Mouse (Mus musculus): ENCODE results near the gene Aoah. TPM values are rescaled to one million over a fixed set of nuclear protein-coding genes. Genes with fewer than 3 reads are reported as not detected.

Gene Aoah
- total RNA-seq (2021), result 1 to 10 TPM; 1.7 to 3.2 TPM
- long read RNA-seq, experiment 1, partial matches to known transcripts, result 0 of 4 reads
- long read RNA-seq, experiment 1, other reads (novel, unspliced or antisense), result 3 of 4 reads
- long read RNA-seq, experiment 2, partial matches to known transcripts, result 0 of 3 reads
- long read RNA-seq, experiment 2, other reads (novel, unspliced or antisense), result 1 of 3 reads

DNA sequence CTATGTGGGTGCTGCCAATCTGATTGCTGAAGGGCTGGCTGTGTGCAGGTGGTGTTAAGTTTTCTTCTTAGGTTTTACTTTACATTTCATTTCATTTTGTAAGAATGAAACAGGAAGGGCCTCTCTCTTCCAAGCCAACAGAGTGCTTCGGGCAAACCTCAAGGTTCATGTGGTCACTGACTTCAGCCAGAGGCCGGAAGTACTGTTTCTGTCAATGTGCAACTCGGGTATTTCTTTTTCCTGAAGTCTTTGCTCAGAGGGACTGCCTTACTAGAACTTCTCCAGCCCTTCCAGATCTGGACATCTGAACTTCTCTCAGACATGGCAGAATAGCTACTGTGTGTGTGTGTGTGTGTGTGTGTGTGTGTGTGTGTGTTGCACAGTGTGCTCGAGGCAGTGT is at the start of gene Aoah:
Aoah (plus strand) TSS at position 213 of the 400 bp plus-strand sequence.
- no peak for DNase-seq (ENCODE audit: low spot score in 2 of 2)

DNA sequence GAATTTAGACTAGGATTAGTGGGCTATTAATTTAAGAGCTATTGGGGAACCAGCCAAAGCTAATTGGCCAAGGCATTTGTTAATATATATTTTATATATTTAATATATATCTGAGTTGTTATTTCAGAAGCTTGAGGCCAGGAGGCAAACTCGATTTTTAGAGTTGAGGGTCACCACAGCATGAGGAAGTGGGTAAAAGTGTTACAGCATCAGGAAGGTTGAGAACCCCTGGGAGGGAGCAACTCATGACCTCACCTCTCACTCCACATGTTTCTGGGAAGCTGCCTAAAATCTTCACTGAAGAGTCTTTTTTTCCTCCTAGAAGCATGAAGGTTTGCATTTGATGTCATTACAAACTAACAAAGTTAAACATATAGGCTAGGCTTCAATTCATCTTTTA is 39.1 kb upstream of the Aoah start:
- DNase-seq (ENCODE audit: low spot score in 2 of 2), result no peak

DNA sequence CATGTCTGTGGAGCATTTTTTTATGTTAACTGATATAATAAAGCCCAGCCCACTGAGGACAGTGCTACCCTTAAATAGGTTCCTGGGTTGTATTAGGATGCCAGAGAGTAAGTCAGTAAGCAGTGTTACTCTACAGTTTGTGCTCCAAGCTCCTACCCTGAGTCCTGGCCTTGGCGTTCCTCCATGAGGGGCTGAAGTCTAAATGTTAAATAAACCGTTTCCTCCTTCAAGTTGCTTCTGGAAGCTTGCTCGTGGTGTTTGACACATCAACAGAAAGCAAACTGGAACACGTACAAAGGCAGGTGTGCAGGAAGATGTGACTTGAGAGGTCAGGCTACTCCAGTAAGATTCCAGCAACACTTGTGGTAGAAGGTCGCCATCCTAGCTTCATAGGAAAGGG is 10.3 kb upstream of the Aoah start:
- DNase-seq (ENCODE audit: low spot score in 2 of 2), result no peak

GRCm38 (mm10) chr13:20784060-20784459 is 9.9 kb upstream of the Aoah start:
- no peak for DNase-seq (ENCODE audit: low spot score in 2 of 2)

DNA sequence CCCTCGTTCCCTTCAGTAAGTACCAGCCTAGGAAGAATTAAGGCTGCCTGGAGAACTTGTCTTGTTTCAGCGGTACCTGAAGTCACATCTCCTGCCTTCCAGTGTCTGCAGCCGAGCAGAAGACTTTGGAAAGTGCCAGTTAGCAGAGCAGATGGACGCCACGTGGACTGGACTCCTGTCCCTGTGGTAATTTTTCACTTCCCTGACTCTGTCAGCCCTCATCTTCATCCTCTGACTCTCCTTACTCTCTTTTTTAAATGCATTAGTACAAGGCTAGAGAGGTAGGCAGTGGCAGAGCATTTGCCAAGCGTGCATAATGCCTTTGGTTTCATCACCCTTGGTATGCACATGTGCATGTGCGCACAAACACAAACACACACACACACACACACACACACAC is 8.0 kb upstream of the Aoah start:
- no peak for DNase-seq (ENCODE audit: low spot score in 2 of 2)

DNA sequence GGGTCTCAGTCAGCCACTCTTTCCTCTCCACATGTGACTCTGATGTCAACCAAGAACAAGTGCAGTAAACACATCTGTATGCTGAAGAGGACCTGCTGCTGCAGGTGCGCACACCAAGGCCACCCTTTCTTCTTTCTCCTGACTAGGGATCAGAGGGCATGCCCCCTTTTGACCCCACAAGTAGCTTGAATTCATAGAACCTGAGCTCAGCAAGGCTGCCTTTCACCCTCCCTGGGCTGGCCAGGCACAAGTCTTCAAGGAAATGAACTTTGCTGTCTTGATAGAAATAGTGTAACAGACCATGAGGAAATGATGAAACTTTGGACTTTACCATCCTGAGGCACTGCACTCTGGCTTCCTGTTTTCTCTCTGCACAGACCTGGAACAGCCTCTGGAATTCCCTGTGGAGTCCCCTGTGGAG is 7.1 kb upstream of the Aoah start:
- DNase-seq (ENCODE audit: low spot score in 2 of 2), result no peak

DNA sequence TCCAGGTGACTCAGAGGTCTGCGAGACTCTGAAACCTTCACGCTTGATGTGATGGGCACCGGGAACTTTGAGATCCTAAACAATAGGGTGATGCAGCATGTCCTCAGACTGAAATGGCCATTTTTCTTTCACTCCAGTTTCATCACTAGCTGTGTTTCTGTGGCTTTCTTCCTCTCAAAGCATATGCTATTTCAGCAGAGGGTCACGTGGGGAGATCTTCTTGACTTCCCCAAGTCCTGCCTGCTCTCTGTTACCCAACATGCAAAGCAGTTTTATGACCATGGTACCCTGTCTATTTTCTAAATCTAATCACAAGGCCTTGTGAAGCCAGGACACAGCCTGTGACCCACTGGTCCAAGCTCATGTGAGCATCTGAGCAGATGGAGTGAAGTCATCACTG is 6.0 kb upstream of the Aoah start:
- no peak for DNase-seq (ENCODE audit: low spot score in 2 of 2)

DNA sequence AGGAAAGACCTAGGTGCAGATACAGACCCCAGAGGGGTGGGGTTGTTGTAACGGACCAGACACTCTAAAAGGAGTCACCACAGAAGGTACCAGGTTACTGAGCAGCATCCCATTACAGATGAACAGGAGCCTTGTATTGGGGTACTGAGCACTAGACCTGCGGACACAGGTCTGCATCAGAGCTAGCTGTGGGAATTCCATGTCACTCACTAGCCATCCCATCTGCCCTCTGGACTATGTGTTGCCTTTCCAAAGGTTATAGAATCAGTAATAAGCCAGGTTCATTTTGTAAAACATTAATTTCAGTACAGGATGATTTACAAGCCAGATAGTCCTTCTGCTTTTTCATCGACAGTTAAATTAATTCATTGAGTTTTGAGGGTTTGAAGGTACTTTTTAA is 2.7 kb downstream of the Aoah start:
- DNase-seq (ENCODE audit: low spot score in 2 of 2), result no peak

- no peak for DNase-seq (ENCODE audit: low spot score in 2 of 2)
These were observed 4.6 kb downstream of the Aoah start for GRCm38 (mm10) chr13:20798536-20798935.

GRCm38 (mm10) chr13:20799772-20800171 is 5.9 kb downstream of the Aoah start:
- DNase-seq (ENCODE audit: low spot score in 2 of 2), result no peak

DNA sequence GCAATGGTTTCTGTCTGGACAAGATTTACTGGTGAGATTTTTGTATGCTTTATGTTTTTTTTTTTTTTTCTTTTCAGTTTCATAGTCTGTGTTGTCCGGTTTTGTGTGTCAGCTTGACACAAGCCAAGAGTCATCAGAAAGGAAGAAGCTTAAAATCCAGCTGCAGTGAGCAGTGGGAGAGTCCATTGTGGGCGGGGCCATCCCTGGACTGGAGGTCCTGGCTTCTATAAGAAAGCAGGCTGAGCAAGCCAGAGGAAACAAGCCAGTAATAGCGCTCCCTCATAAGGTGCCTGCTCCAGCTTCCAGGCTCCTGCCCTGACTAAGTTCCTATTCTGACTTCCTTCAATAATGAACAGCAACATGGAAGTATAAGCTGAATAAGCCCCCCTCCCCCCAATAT is 6.7 kb downstream of the Aoah start:
- no peak for DNase-seq (ENCODE audit: low spot score in 2 of 2)

GRCm38 (mm10) chr13:20811782-20812406 is 18.0 kb downstream of the Aoah start:
- DNase-seq (ENCODE audit: low spot score in 2 of 2), result no peak

DNA sequence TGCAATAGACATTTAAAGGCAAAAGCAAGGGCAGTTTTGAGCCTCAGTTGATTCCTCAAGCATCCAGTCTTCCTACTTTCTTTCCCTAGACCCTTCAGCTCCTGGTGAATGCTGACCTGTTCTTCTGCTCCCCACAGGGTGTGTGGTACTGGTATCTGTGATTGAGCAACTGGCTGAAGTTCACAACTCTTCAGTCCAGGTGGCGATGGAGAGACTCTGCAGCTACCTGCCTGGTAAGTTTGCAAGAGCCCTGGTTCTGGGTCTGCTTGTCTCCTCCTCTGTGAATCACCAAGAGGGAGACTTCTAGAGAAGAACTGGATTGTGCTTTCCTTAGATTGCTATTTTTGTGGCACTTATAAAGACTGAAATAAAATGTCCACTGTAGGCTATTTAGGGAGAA is 22.5 kb downstream of the Aoah start:
- no peak for DNase-seq (ENCODE audit: low spot score in 2 of 2)

GRCm38 (mm10) chr13:20820712-20821328 is 26.9 kb downstream of the Aoah start:
- DNase-seq (ENCODE audit: low spot score in 2 of 2), result no peak

- DNase-seq (ENCODE audit: low spot score in 2 of 2), result no peak
These were observed 34.8 kb downstream of the Aoah start for GRCm38 (mm10) chr13:20828728-20829127.

DNA sequence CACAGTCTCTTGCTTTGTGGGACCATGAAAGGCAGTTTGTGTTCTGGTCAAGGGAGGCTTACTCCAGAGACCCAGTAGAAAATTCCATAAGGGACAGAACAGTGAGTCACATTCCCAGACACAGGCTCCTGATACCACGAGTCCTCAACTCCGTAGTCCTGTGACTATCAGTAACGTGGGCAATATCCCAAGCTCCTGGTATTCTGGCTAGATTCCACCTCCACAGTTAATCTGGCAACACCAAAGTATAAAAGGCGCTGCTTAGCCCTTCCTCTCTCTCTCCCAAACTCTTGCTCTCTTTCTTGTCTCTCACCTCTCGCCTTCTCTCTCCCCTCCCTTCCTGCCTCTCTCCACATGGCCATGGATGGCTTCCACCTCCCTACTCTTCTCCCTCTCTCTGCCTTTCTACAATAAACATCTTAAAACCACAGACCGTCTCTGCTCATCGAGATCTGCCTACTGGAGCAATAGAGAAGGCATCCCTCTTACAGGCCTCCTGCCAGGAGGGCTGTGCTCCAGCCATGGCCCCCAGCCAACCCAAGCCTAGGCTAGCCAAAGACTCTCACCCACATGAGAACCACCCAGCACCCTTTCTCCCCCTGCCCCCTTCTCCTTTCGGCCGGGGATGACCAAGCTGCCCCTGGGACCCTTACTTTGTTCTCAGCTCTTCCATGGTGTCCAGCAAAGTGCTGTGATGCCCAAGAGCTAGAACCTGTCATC is 35.4 kb downstream of the Aoah start:
- no peak for DNase-seq (ENCODE audit: low spot score in 2 of 2)

- DNase-seq (ENCODE audit: low spot score in 2 of 2), result no peak
These were observed 62.0 kb downstream of the Aoah start for GRCm38 (mm10) chr13:20855893-20856292.

DNA sequence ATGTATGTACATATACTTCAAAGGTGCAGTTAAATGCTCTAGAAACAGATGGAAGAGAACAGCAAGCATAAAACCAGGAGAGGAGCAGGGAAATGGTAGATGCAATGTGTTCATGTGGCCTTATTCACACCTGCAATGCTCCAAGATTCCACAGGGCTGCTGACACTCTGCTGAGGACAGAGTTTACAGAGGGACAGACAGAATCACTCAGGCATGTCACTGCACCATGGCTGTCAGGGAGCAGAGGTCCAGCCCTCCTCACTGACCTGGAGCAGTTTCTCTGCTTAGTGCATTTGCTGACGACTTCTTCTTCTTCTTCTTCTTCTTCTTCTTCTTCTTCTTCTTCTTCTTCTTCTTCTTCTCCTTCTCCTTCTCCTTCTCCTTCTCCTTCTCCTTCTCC is 105.5 kb downstream of the Aoah start:
- no peak for DNase-seq (ENCODE audit: low spot score in 2 of 2)

- peak in 1 of 2 experiments; percentile 20 for DNase-seq (ENCODE audit: low spot score in 2 of 2)
These were observed 106.6 kb downstream of the Aoah start for GRCm38 (mm10) chr13:20900396-20900971.

DNA sequence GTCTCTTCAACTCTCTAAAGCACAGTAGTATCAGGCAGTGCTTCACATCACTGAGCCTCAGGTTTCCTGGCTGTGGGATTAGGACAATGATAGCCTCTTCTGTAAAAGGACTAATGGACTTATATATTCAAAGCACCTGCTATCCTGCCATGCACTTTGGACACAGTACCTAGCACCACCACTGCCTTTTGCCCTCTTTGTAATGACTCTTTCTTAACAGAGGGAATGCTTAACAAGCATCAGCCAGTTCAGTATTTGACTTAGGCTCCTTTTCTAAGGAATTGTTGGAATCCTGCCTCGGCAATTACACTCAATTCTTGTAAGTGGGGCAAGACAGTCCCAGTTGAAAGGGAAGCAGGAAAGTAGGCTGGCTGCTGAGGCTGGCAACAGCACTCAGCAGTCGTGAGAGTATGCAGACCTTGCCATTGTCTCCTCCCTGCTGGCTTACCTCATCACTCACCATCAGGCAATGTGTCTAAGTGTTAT is 107.1 kb downstream of the Aoah start:
- no peak for DNase-seq (ENCODE audit: low spot score in 2 of 2)

GRCm38 (mm10) chr13:20901634-20902135 is 107.8 kb downstream of the Aoah start:
- no peak for DNase-seq (ENCODE audit: low spot score in 2 of 2)
